Mouse (Mus musculus): Measurements from ENCODE around the gene Sp2. TPM values are rescaled to one million over a fixed set of nuclear protein-coding genes. Genes with fewer than 3 reads are reported as not detected.

Sp2 gene
- total RNA-seq, 2 experiments from 2014 or later, result 14.5 to 16.6 TPM

- no peak for DNase-seq
Observed at GRCm38 (mm10) chr11:96908594-96908993, 74.2 kb downstream of the Sp2 start.

DNA sequence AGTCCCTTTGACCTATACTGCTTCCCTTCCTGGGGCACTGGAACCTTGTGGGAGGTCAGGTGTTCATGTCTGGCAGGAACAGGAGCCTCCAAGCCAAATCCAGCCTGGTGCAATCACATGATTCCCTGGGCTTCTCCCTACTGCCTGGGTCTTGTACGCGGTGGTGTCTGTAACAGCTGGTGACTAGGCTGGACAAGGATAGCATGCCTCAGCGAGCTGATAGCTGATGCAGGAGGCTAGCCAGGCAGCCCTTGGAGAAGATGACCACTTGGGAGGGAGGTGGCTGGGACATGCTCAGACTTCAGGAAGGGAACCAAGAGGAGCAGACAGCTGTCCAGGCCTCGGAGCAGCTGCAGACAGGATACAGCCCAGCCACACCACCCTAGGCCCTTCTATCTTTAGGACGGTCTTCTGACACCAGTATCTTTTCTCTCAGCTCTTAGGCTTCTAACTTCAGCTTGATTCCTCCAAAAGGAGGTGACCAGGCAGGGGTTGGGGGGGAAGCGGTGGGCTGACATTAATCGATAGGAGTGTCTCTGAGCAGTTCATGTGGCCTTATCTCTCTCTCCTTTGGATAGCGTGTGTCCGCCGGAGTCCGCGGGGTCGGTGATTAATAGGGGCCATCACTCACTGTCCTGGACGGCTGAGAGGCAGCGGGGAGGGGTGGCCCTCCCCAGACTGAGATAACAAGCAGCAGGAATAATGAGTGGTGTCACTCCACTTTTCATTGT, 76.2 kb downstream of the Sp2 start:
- DNase-seq, result no peak

Other genes with a start within 250 kb of the Sp2 start
- 10 to 100 TPM; 21.1 to 35.0 TPM for gene Snx11, start 205.4 kb downstream of the Sp2 start, total RNA-seq (2021)
- gene Cbx1, start 193.8 kb downstream of the Sp2 start, total RNA-seq (2021), result 10 to 100 TPM; 77.2 to 78.2 TPM
- 100 to 1,000 TPM; 526 to 605 TPM for gene Nfe2l1, start 153.0 kb downstream of the Sp2 start, total RNA-seq (2021)
- 10 to 100 TPM; 57.4 to 63.3 TPM for gene Copz2, start 133.1 kb downstream of the Sp2 start, total RNA-seq (2021)
- 10 to 100 TPM; 44.1 to 58.8 TPM for gene Cdk5rap3, start 66.5 kb downstream of the Sp2 start, total RNA-seq (2021)
- gene Prr15l, start 54.9 kb downstream of the Sp2 start, total RNA-seq (2021), result under 1 TPM; 0.16 to 0.66 TPM
- gene Pnpo, start 39.0 kb downstream of the Sp2 start, total RNA-seq (2021), result 10 to 100 TPM; 29.6 to 34.2 TPM
- under 1 TPM; 0.16 to 0.23 TPM for gene Sp6, start 30.4 kb upstream of the Sp2 start, total RNA-seq (2021)
- gene Scrn2, start 47.0 kb upstream of the Sp2 start, total RNA-seq (2021), result 10 to 100 TPM; 15.7 to 18.8 TPM
- 1 to 10 TPM; 1.3 TPM for gene Lrrc46, start 58.4 kb upstream of the Sp2 start, total RNA-seq (2021)
- 100 to 1,000 TPM; 131 to 141 TPM for gene Mrpl10, start 58.6 kb upstream of the Sp2 start, total RNA-seq (2021)
- gene Osbpl7, start 67.7 kb upstream of the Sp2 start, total RNA-seq (2021), result 1 to 10 TPM; 7.8 to 9.1 TPM
- gene Tbx21, start 132.4 kb upstream of the Sp2 start, total RNA-seq (2021), result under 1 TPM; 0.23 to 0.33 TPM
- gene Tbkbp1, start 168.5 kb upstream of the Sp2 start, total RNA-seq (2021), result 10 to 100 TPM; 10.6 to 12.8 TPM
- gene Kpnb1, start 204.9 kb upstream of the Sp2 start, total RNA-seq (2021), result 100 to 1,000 TPM; 112 to 138 TPM

Data from adrenal gland, postnatal 36 days (tissue).